Mouse (Mus musculus) limb, embryonic 15.5 days (tissue): ENCODE measurements around the gene Ahcyl2. TPM values are rescaled to one million over a fixed set of nuclear protein-coding genes. Genes with fewer than 3 reads are reported as not detected.

Experiments
- polyA plus RNA-seq: library from polyadenylated mRNA; unstranded; fragments of >200 nt; fragmentation: Nextera tagmentation; extraction: Ambion mirVana; gene quantifications from 2 replicates; pipeline ENCODE4 v1.2.1, GENCODE M21; 2015

Ahcyl2 gene
- polyA plus RNA-seq, 1 experiment from 2014 or later, result 13.4 TPM

Other genes starting within 250 kb of the Ahcyl2 start
- gene Irf5, start 241.4 kb upstream of the Ahcyl2 start, polyA plus RNA-seq, result 4.6 and 6.0 TPM in 2 replicates
- 80.0 and 82.2 TPM in 2 replicates for gene Tnpo3, start 158.1 kb upstream of the Ahcyl2 start, polyA plus RNA-seq
- gene Tspan33, start 73.8 kb upstream of the Ahcyl2 start, polyA plus RNA-seq, result 4.1 and 4.3 TPM in 2 replicates
- gene Smo, start 32.5 kb upstream of the Ahcyl2 start, polyA plus RNA-seq, result 45.6 and 52.1 TPM in 2 replicates
- gene Strip2, start 149.0 kb downstream of the Ahcyl2 start, polyA plus RNA-seq, result 2.0 and 2.1 TPM in 2 replicates